Mouse (Mus musculus): ENCODE results near the gene Zfp683. TPM values are rescaled to one million over a fixed set of nuclear protein-coding genes. Genes with fewer than 3 reads are reported as not detected.

The Zfp683 gene
- polyA plus RNA-seq, 1 experiment from 2014 or later, result not detected

DNA sequence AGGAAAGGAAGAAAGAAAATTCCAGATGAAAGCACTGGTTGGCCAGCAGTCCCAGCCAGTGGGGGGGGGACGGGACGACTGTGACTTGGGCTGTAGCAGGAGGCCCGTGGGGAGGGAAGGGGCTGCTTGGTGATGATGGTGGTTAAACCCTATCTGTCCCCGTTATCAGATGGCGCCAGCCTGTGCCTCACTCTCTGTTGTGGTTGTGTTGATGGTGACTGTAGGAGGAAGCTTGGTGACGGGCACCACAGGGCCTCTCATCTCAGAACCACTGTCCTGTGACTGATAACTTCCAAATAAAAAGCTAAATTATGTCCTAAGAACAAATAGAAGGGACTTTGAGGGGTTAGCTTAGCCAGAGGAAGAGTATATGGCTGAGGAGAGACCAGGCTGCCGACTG lies 52.5 kb downstream of the Zfp683 start:
- Histone ChIP-seq H3K4me2 (ENCODE audit: low read length) (no peak overlapping the region), H3K4me1 (ENCODE audit: control insufficient read depth in 2 of 2, insufficient read depth in 2 of 2, low read length in 2 of 2) (peaks cover 3 to 9% of the 10 kb centered on the region in 2 experiments; a peak in 2 of 4 replicates), H3K4me3 (ENCODE audit: control insufficient read depth in 1 of 2, insufficient read depth in 1 of 2, low read depth in 1 of 2, low read length in 2 of 2) (no peak overlapping the region), H3K9ac (ENCODE audit: low read length) (no peak overlapping the region), H3K27ac (replicated peaks in 1 of 2; ENCODE audit: control insufficient read depth in 1 of 2, insufficient read depth in 1 of 2, low read depth in 2 of 2, low read length in 2 of 2) (no peak overlapping the region), H3K27me3 (ENCODE audit: control insufficient read depth, insufficient read depth, low read length) (no peaks in the 10 kb centered on the region), H3K9me3 (ENCODE audit: control insufficient read depth, low read length) (no peaks in the 10 kb centered on the region), H3K36me3 (ENCODE audit: control insufficient read depth, insufficient read depth, low read length) (no peaks in the 10 kb centered on the region)
- WGBS, result 60% methylated on average over 7 of the region's 7 CpGs
- no peak for ATAC-seq (ENCODE audit: insufficient number of reproducible peaks, insufficient read depth, low FRiP score, low read depth)

DNA sequence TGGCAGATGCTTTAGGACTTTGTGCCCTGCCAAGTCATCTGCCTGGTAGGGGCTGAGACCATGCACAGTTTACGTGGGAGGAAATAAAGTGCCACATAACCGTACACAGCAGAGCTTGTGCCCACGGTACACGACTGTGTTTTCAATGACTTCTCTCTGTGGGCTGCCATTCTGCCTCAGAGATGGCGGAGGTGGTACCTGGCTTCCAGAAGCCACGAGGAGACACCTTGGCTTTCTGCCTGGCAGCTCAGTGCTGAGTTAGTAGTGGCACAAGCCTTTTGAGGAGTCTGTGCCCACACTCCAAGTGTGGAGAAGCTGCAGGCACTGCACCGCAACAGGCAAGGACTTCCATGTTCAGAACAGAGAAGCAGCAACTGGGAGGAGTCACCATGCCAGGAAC lies 54.1 kb downstream of the Zfp683 start:
- Histone ChIP-seq H3K4me3 (ENCODE audit: control insufficient read depth in 1 of 2, insufficient read depth in 1 of 2, low read depth in 1 of 2, low read length in 2 of 2) (no peak overlapping the region), H3K9ac (ENCODE audit: low read length) (no peak overlapping the region), H3K36me3 (ENCODE audit: control insufficient read depth, insufficient read depth, low read length) (no peaks in the 10 kb centered on the region), H3K27me3 (ENCODE audit: control insufficient read depth, insufficient read depth, low read length) (no peaks in the 10 kb centered on the region), H3K4me2 (ENCODE audit: low read length) (no peak overlapping the region), H3K27ac (replicated peaks in 1 of 2; ENCODE audit: control insufficient read depth in 1 of 2, insufficient read depth in 1 of 2, low read depth in 2 of 2, low read length in 2 of 2) (no peak overlapping the region), H3K9me3 (ENCODE audit: control insufficient read depth, low read length) (no peaks in the 10 kb centered on the region), H3K4me1 (ENCODE audit: control insufficient read depth in 2 of 2, insufficient read depth in 2 of 2, low read length in 2 of 2) (peaks cover 3 to 12% of the 10 kb centered on the region in 2 experiments; a peak in 2 of 4 replicates)
- no peak for ATAC-seq (ENCODE audit: insufficient number of reproducible peaks, insufficient read depth, low FRiP score, low read depth)
- 85% methylated on average over 7 of the region's 7 CpGs for WGBS

DNA sequence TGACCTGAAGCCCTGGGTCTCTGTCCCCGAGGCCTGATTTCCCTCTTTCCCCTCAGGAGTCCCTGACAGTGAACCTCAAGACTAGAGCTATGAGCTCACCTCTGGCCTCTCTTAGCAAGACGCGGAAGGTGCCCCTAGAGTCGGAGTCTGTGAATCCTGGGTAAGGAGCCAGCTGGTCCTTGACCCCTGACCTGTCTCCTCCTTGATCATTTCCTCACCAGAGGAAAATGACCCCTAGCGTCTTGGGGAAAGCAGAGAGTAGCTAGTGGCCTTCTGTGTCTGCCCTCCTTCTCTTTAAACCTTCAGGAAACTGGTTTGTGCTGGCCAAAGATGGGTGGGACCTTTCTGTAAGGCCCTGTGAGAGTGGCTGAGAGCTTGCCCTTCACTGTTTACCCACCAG lies 54.6 kb downstream of the Zfp683 start:
- 54% methylated on average over 5 of the region's 5 CpGs for WGBS
- no peak for ATAC-seq (ENCODE audit: insufficient number of reproducible peaks, insufficient read depth, low FRiP score, low read depth)
- H3K36me3 ChIP-seq (ENCODE audit: control insufficient read depth, insufficient read depth, low read length), result no peaks in the 10 kb centered on the region
- H3K4me1 ChIP-seq (ENCODE audit: control insufficient read depth in 2 of 2, insufficient read depth in 2 of 2, low read length in 2 of 2), result peaks cover 3 to 12% of the 10 kb centered on the region in 2 experiments; a peak in 1 of 4 replicates
- H3K9me3 ChIP-seq (ENCODE audit: control insufficient read depth, low read length), result no peaks in the 10 kb centered on the region
- H3K9ac ChIP-seq (ENCODE audit: low read length), result no peak overlapping the region
- H3K27me3 ChIP-seq (ENCODE audit: control insufficient read depth, insufficient read depth, low read length), result no peaks in the 10 kb centered on the region
- H3K4me2 ChIP-seq (ENCODE audit: low read length), result no peak overlapping the region
- H3K27ac ChIP-seq (replicated peaks in 1 of 2; ENCODE audit: control insufficient read depth in 1 of 2, insufficient read depth in 1 of 2, low read depth in 2 of 2, low read length in 2 of 2), result no peak overlapping the region
- H3K4me3 ChIP-seq (ENCODE audit: control insufficient read depth in 1 of 2, insufficient read depth in 1 of 2, low read depth in 1 of 2, low read length in 2 of 2), result no peak overlapping the region

Other genes with a start within 250 kb of the Zfp683 start
- gene Rps6ka1, start 166.0 kb upstream of the Zfp683 start, polyA plus RNA-seq (2014; fragmentation: Nextera tagmentation; extraction: Ambion mirVana), result 15.9 and 16.9 TPM in 2 replicates
- gene Hmgn2, start 85.2 kb upstream of the Zfp683 start, polyA plus RNA-seq (2014; fragmentation: Nextera tagmentation; extraction: Ambion mirVana), result 1,614 and 1,711 TPM in 2 replicates
- gene Dhdds, start 52.9 kb upstream of the Zfp683 start, polyA plus RNA-seq (2014; fragmentation: Nextera tagmentation; extraction: Ambion mirVana), result 37.4 and 38.3 TPM in 2 replicates
- 0.15 and 0.16 TPM in 2 replicates for gene Lin28a, start 35.0 kb upstream of the Zfp683 start, polyA plus RNA-seq (2014; fragmentation: Nextera tagmentation; extraction: Ambion mirVana)
- gene Crybg2, start 7.0 kb downstream of the Zfp683 start, polyA plus RNA-seq (2014; fragmentation: Nextera tagmentation; extraction: Ambion mirVana), result 0.12 TPM in 1 of 2 replicates, not detected in the other
- gene Cd52, start 41.2 kb downstream of the Zfp683 start, polyA plus RNA-seq (2014; fragmentation: Nextera tagmentation; extraction: Ambion mirVana), result 10.7 and 16.4 TPM in 2 replicates
- gene Ubxn11, start 48.7 kb downstream of the Zfp683 start, polyA plus RNA-seq (2014; fragmentation: Nextera tagmentation; extraction: Ambion mirVana), result 1.1 and 2.9 TPM in 2 replicates
- gene Sh3bgrl3, start 75.0 kb downstream of the Zfp683 start, polyA plus RNA-seq (2014; fragmentation: Nextera tagmentation; extraction: Ambion mirVana), result 196 and 209 TPM in 2 replicates
- gene Cep85, start 133.3 kb downstream of the Zfp683 start, polyA plus RNA-seq (2014; fragmentation: Nextera tagmentation; extraction: Ambion mirVana), result 35.4 and 37.0 TPM in 2 replicates
- gene Gm7534, start 149.2 kb downstream of the Zfp683 start, polyA plus RNA-seq (2014; fragmentation: Nextera tagmentation; extraction: Ambion mirVana), result not detected in 2 replicates
- gene Catsper4, start 173.5 kb downstream of the Zfp683 start, polyA plus RNA-seq (2014; fragmentation: Nextera tagmentation; extraction: Ambion mirVana), result not detected in 2 replicates
- gene Cnksr1, start 184.6 kb downstream of the Zfp683 start, polyA plus RNA-seq (2014; fragmentation: Nextera tagmentation; extraction: Ambion mirVana), result 0.57 and 0.62 TPM in 2 replicates
- 0.20 TPM in 1 of 2 replicates, not detected in the other for gene E130218I03Rik, start 189.8 kb downstream of the Zfp683 start, polyA plus RNA-seq (2014; fragmentation: Nextera tagmentation; extraction: Ambion mirVana)
- gene Zfp593, start 191.8 kb downstream of the Zfp683 start, polyA plus RNA-seq (2014; fragmentation: Nextera tagmentation; extraction: Ambion mirVana), result 8.6 and 9.1 TPM in 2 replicates
- not detected in 2 replicates for gene Gm30191, start 193.1 kb downstream of the Zfp683 start, polyA plus RNA-seq (2014; fragmentation: Nextera tagmentation; extraction: Ambion mirVana)
- gene Grrp1, start 200.3 kb downstream of the Zfp683 start, polyA plus RNA-seq (2014; fragmentation: Nextera tagmentation; extraction: Ambion mirVana), result 4.4 and 6.2 TPM in 2 replicates
- 13.5 and 15.3 TPM in 2 replicates for gene Pdik1l, start 234.1 kb downstream of the Zfp683 start, polyA plus RNA-seq (2014; fragmentation: Nextera tagmentation; extraction: Ambion mirVana)

Measured in heart, embryonic 14.5 days (tissue).